ENCODE assay signal across 16 mouse cellular contexts in genomic region chr11:76593620-76594326, GRCm38 (mm10). TPM values are rescaled to one million over a fixed set of nuclear protein-coding genes. Genes with fewer than 3 reads are reported as not detected.
A peak's percentile ranks its signal among the peaks of the same experiment; 100 is the strongest.
DNase-seq lines count a peak whose midpoint lies in the region; ATAC-seq and TF ChIP-seq lines count a peak whose summit lies in the region.
"Had no signal": no experiment of that assay in that cellular context is flagged by ENCODE, and none has a peak within 500 bp of the region (broad histone marks: within the 10 kb centered on the region; RNA-seq: fewer than 3 reads in every experiment).

No protein-coding gene starts in this region.

- 0 out of 2 replicates have a peak, but pooled peaks cover 6% of the 10 kb centered on the region for H3K4me1 ChIP-seq in kidney, postnatal 0 days (replicated peaks; ENCODE audit: insufficient read depth, low read length)
- peaks cover 27% of the 10 kb centered on the region for H3K4me1 ChIP-seq in liver, embryonic 13.5 days (replicated peaks)
- H3K4me1 ChIP-seq: embryonic facial prominence, embryonic 15.5 days had no signal

- 40% methylated on average over 4 of the region's 4 CpGs for WGBS in kidney, postnatal 0 days
- WGBS in liver, embryonic 13.5 days (ENCODE audit: insufficient replicate concordance): 8% methylated on average over 4 of the region's 4 CpGs

- no peak for TF ChIP-seq CTCF in kidney, postnatal 0 days (IDR thresholded peaks at IDR 0.05; ENCODE audit: low read depth)

- DNase-seq in kidney, postnatal 0 days (ENCODE audit: low spot score): peak; percentile 60
- DNase-seq in kidney, adult 9 months: no peak
- peak; percentile 12 for DNase-seq in brain, adult 2 months (ENCODE audit: low read depth, low spot score)
- DNase-seq in liver, embryonic 13.5 days: peak; percentile 36
- peak; percentile 27 to 28 for DNase-seq in spleen, adult 18-20 months
- no peak for DNase-seq in cerebellum, postnatal 4 days (ENCODE audit: low spot score in 2 of 2)
- no peak for DNase-seq in embryo, embryonic 10.5 days (ENCODE audit: low spot score)
- DNase-seq: adrenal gland, adult 8-10 months; cerebellum, adult 2 months; lung, postnatal 4 days; right cerebral cortex, postnatal 14 days had no signal

- H3K27ac ChIP-seq in kidney, postnatal 0 days: peak overlapping the region; percentile 73
- H3K27ac ChIP-seq in liver, embryonic 13.5 days: peak overlapping the region; percentile 56
- H3K27ac ChIP-seq: embryonic facial prominence, embryonic 15.5 days; limb, embryonic 13.5 days; neural tube, embryonic 12.5 days; stomach, postnatal 0 days had no signal

- H3K4me3 ChIP-seq in kidney, postnatal 0 days (replicated peaks; ENCODE audit: low read depth, low read length): no peak overlapping the region
- H3K4me3 ChIP-seq in liver, embryonic 13.5 days (replicated peaks): no peak overlapping the region
- H3K4me3 ChIP-seq: embryonic facial prominence, embryonic 15.5 days; limb, embryonic 13.5 days; neural tube, embryonic 12.5 days had no signal

- ATAC-seq in kidney, postnatal 0 days (replicated peaks; ENCODE audit: low FRiP score, low read depth): no peak
- peak; percentile 93 for ATAC-seq in liver, embryonic 13.5 days (ENCODE audit: low read depth)
- ATAC-seq: inflammation-experienced regulatory T-cells, adult 6 months had no signal

- no peaks in the 10 kb centered on the region for H3K36me3 ChIP-seq in kidney, postnatal 0 days (ENCODE audit: insufficient read depth, low read length)
- H3K36me3 ChIP-seq in liver, embryonic 13.5 days: no peaks in the 10 kb centered on the region
- H3K36me3 ChIP-seq: embryonic facial prominence, embryonic 15.5 days; limb, embryonic 13.5 days; neural tube, embryonic 12.5 days had no signal

- no peaks in the 10 kb centered on the region for H3K27me3 ChIP-seq in kidney, postnatal 0 days (ENCODE audit: insufficient read depth, low read length)
- H3K27me3 ChIP-seq in liver, embryonic 13.5 days: no peaks in the 10 kb centered on the region
- H3K27me3 ChIP-seq: embryonic facial prominence, embryonic 15.5 days; limb, embryonic 13.5 days; neural tube, embryonic 12.5 days had no signal

- H3K4me2 ChIP-seq in kidney, postnatal 0 days (ENCODE audit: low read length): no peak overlapping the region
- H3K4me2 ChIP-seq in liver, embryonic 13.5 days: 0 out of 2 replicates have a peak overlapping the region, but pooled peaks have one; percentile 0
- H3K4me2 ChIP-seq: embryonic facial prominence, embryonic 15.5 days; limb, embryonic 13.5 days; neural tube, embryonic 12.5 days had no signal

- H3K9me3 ChIP-seq in kidney, postnatal 0 days (replicated peaks; ENCODE audit: low read length): no peaks in the 10 kb centered on the region
- no peaks in the 10 kb centered on the region for H3K9me3 ChIP-seq in liver, embryonic 13.5 days (replicated peaks)
- H3K9me3 ChIP-seq: embryonic facial prominence, embryonic 15.5 days; limb, embryonic 13.5 days; neural tube, embryonic 12.5 days had no signal

- H3K9ac ChIP-seq in kidney, postnatal 0 days (ENCODE audit: low read depth, low read length): no peak overlapping the region
- H3K9ac ChIP-seq in liver, embryonic 13.5 days: no peak overlapping the region
- H3K9ac ChIP-seq: embryonic facial prominence, embryonic 15.5 days; limb, embryonic 13.5 days; neural tube, embryonic 12.5 days had no signal

RNA-seq across cellular contexts. Expression of gene Abr, which starts 28.3 kb away (rescaled TPM):
- polyA plus RNA-seq in kidney, postnatal 0 days (2015; fragmentation: Nextera tagmentation; extraction: Ambion mirVana): 27.7 and 30.7 TPM in 2 replicates
- 2.8 and 3.1 TPM in 2 replicates for polyA plus RNA-seq in liver, embryonic 13.5 days (2015; fragmentation: Nextera tagmentation; extraction: Ambion mirVana)

Comparison
In these comparisons a context has a peak if more than half of its experiments do, and no peak if none do; other contexts are left out.
1. DNase-seq: peak in kidney, postnatal 0 days (single experiment), brain, adult 2 months (single experiment), liver, embryonic 13.5 days (single experiment) and spleen, adult 18-20 months (2 of 2); none in kidney, adult 9 months (single experiment), cerebellum, postnatal 4 days (0 of 2) and embryo, embryonic 10.5 days (single experiment).